Mouse (Mus musculus): ENCODE results near the gene Gm20738. TPM values are rescaled to one million over a fixed set of nuclear protein-coding genes. Genes with fewer than 3 reads are reported as not detected.
"Not testable (repeated sequence)": the region's sequence is repeated elsewhere in the genome, so short reads cannot be mapped to it uniquely, and the experiment has no call there.

Gm20738 gene
- not detected in 2 replicates for polyA plus RNA-seq (2015; fragmentation: Nextera tagmentation; extraction: Ambion mirVana)

GRCm38 (mm10) chrY:37957511-37957910 is at the start of gene Gm20738:
Gm20738 (plus strand) TSS chrY:37957811.
- H3K4me3 ChIP-seq; H3K27me3 ChIP-seq; H3K4me1 ChIP-seq; H3K36me3 ChIP-seq; H3K9ac ChIP-seq; H3K4me2 ChIP-seq; ATAC-seq (ENCODE audit: borderline replicate concordance, extremely low read depth, low FRiP score, low TSS enrichment); H3K27ac ChIP-seq; H3K9me3 ChIP-seq: not testable (repeated sequence)
- WGBS = 86% methylated on average over 2 of the region's 4 CpGs
